Mouse (Mus musculus) lung, embryonic 14.5 days (tissue): ENCODE measurements around the gene Mtus2. TPM values are rescaled to one million over a fixed set of nuclear protein-coding genes. Genes with fewer than 3 reads are reported as not detected.

ENCODE experiments used
- ATAC-seq: fragments of 200-750 bp; cut with Nextera tagmentation; 2 replicates; pipeline ENCODE4 v1.8.0; 2017; ENCODE audit warnings: mild to moderate bottlenecking, moderate TSS enrichment, moderate library complexity; ENCODE audit not compliant: insufficient read depth
- DNase-seq: peaks from one replicate; pipeline ENCODE4 v3.0.0-alpha.2; 2015
- H3K27ac ChIP-seq: fragments of 300-500 bp; sonication (generic); 2 replicates; pipeline ENCODE4 v1.5.1; 2014; ENCODE audit warnings: low read depth, mild to moderate bottlenecking, moderate library complexity
- H3K27me3 ChIP-seq: fragments of 300-500 bp; sonication (generic); 2 replicates; pipeline ENCODE4 v1.6.1; 2014; ENCODE audit warnings: low read length, control low read depth; ENCODE audit not compliant: insufficient read depth
- H3K36me3 ChIP-seq: fragments of 300-500 bp; sonication (generic); 2 replicates; pipeline ENCODE4 v1.6.1; 2014; ENCODE audit warnings: control low read depth; ENCODE audit not compliant: insufficient read depth
- H3K4me1 ChIP-seq: fragments of 300-500 bp; sonication (generic); 2 replicates; pipeline ENCODE4 v1.6.1; 2014; ENCODE audit warnings: antibody characterized with exemption, control low read depth; ENCODE audit not compliant: insufficient read depth
- H3K4me2 ChIP-seq: fragments of 300-500 bp; sonication (generic); 2 replicates; pipeline ENCODE4 v1.6.1; 2014; ENCODE audit warnings: mild to moderate bottlenecking
- H3K4me3 ChIP-seq: fragments of 300-500 bp; sonication (generic); 2 replicates; pipeline ENCODE4 v1.5.1; 2014; ENCODE audit warnings: low read depth, low read length
- H3K9ac ChIP-seq: fragments of 300-500 bp; sonication (generic); 2 replicates; pipeline ENCODE4 v1.6.1; 2014
- H3K9me3 ChIP-seq: fragments of 300-500 bp; sonication (generic); 2 replicates; pipeline ENCODE4 v1.6.1; 2016; ENCODE audit warnings: low read depth, low read length, control low read depth
- CTCF ChIP-seq: IDR thresholded peaks from 2 replicates; pipeline ENCODE4 v1.5.1; 2016; ENCODE audit warnings: antibody characterized with exemption, low read depth
- WGBS: fragments of 180-500 bp; shearing (Covaris S2); extraction: QIAGEN DNeasy Blood & Tissue Kit; methylation state at CpG from one replicate; pipeline ENCODE4 v1.1.7; 2014; 5-methylcytosine and 5-hydroxymethylcytosine counted together
- polyA plus RNA-seq: library from polyadenylated mRNA; unstranded; fragments of >200 nt; fragmentation: Nextera tagmentation; extraction: Ambion mirVana; gene quantifications from 2 replicates; pipeline ENCODE4 v1.2.1, GENCODE M21; 2014

Gene Mtus2
- polyA plus RNA-seq, 1 experiment from 2014 or later, result 5.7 TPM

DNA sequence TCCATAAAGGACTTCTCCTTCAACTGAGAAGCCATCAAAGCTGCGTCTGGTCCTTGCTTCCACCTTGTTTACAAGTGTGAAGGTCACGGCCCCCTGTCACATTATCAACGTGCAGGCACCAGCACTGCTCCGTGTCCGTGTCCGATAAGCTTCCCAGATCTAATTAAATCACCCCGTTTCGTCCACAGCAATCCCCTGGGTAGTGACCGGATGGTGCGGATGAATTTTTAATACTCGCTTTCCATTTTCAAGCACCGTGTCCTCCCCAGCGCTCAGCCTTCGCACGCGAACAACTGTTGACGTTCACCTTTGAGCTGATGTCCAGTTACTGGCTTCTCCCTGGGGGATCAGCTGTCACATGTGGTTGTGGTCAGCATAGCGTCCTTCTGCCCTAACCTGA lies 276.6 kb downstream of the Mtus2 start:
- no peak overlapping the region for H3K4me2 ChIP-seq
- H3K27me3 ChIP-seq, result no peaks in the 10 kb centered on the region
- H3K36me3 ChIP-seq, result no peaks in the 10 kb centered on the region
- 61% methylated on average over 18 of the region's 18 CpGs for WGBS
- ATAC-seq (no peak), DNase-seq (no peak)
- H3K4me3 ChIP-seq, result no peak overlapping the region
- H3K27ac ChIP-seq, result no peak overlapping the region
- no peaks in the 10 kb centered on the region for H3K9me3 ChIP-seq
- TF ChIP-seq CTCF, result no peak
- H3K4me1 ChIP-seq, result no peaks in the 10 kb centered on the region
- H3K9ac ChIP-seq, result no peak overlapping the region

DNA sequence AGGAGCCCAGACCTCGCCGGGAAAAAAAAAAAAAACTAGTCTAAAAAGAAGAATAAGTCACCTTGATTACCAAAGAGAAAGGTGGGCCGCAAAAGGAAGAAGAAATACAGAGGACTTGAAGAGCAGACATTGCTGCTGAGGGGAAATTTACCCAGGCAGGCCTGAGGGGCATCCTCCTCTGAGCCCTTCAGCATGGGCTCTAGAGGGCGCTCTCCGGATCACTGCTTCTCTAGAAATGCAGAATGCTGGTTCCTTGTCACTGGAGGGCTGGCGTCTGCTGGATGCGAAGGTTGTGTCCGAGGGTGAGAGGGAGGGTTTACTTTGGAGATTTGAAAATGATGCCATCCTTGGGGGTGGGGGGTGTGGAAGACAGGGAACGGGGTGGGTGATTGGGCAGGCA lies 279.5 kb downstream of the Mtus2 start:
- TF ChIP-seq CTCF, result peak; percentile 43; the same call in 1 of the 2 replicates
- Histone ChIP-seq H3K4me3 (no peak overlapping the region), H3K4me1 (no peaks in the 10 kb centered on the region), H3K9me3 (no peaks in the 10 kb centered on the region), H3K27me3 (no peaks in the 10 kb centered on the region), H3K9ac (no peak overlapping the region), H3K4me2 (no peak overlapping the region), H3K27ac (no peak overlapping the region), H3K36me3 (no peaks in the 10 kb centered on the region)
- DNase-seq (peak; percentile 25), ATAC-seq (no peak)
- WGBS, result 49% methylated on average over 9 of the region's 9 CpGs

DNA sequence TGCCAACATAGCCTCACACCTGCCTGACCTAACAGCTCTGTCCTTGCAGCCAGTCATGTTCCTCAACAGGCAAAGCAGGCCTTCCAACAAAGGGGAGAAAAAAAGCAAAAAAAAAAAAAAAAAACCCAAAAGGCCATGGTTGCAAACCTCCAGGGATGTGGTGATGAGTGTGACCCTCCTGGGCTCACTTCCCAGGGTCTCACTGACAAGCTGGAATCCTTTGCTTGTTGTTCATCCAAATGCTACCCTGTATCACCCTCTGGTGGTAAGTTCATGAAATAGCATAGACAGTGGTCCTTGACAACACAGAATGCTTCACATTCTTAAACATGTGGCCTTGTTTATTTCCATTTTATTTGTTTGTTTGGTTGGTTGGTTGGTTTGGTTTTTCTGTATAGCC lies 281.9 kb downstream of the Mtus2 start:
- DNase-seq (peak; percentile 75), ATAC-seq (peak; percentile 49; the same call in 1 of the 2 replicates)
- Histone ChIP-seq H3K27me3 (no peaks in the 10 kb centered on the region), H3K4me2 (no peak overlapping the region), H3K27ac (no peak overlapping the region), H3K4me3 (no peak overlapping the region), H3K4me1 (no peaks in the 10 kb centered on the region), H3K36me3 (no peaks in the 10 kb centered on the region), H3K9ac (no peak overlapping the region), H3K9me3 (no peaks in the 10 kb centered on the region)
- TF ChIP-seq CTCF, result peak; percentile 89

DNA sequence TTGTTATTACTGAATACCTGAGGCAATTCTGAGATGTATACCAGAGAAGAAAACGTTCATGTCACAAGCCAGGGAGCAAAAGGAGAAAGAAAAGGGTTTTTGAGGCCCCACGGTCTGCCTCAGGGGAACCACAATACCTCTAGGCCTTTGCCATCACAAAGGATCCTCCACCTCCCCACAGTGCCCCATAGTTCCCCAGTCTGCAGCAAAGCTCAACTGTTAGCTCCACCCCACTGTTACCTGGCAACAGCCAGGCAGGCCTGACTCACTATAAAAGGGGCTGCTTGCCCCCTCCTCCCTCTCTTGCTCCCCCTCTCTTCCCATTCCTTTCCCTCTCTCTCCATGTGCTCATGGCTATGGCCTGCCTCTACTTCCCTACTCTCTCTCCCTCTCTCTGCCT lies 282.6 kb downstream of the Mtus2 start:
- ATAC-seq (no peak), DNase-seq (no peak)
- WGBS, result 44% methylated on average over 2 of the region's 2 CpGs
- no peak for TF ChIP-seq CTCF
- Histone ChIP-seq H3K4me3 (no peak overlapping the region), H3K9ac (no peak overlapping the region), H3K27ac (no peak overlapping the region), H3K4me1 (no peaks in the 10 kb centered on the region), H3K9me3 (no peaks in the 10 kb centered on the region), H3K27me3 (no peaks in the 10 kb centered on the region), H3K4me2 (no peak overlapping the region), H3K36me3 (no peaks in the 10 kb centered on the region)

DNA sequence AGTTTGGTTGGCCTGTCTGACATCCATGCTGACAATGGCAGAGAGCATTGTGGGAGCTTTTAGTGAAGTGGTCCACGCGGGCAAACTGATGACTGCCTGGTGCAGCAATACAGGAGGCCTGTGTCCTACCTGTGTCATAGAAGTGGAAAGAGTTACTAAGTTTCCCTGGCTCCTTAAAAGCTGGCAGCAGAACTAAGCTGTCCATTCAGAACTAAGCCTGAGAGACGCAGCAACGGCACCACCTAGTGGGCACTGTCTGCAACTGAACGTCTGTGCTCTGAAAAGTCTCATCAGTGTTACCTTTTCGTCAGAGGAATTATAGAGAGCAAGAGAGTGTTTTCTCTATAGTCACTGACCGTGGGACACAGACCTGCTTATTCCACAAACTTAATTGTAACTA lies 284.8 kb downstream of the Mtus2 start:
- H3K9me3 ChIP-seq, result no peaks in the 10 kb centered on the region
- no peaks in the 10 kb centered on the region for H3K4me1 ChIP-seq
- no peak overlapping the region for H3K4me2 ChIP-seq
- no peak overlapping the region for H3K4me3 ChIP-seq
- peak; percentile 89 for DNase-seq
- H3K9ac ChIP-seq, result no peak overlapping the region
- 8% methylated on average over 7 of the region's 7 CpGs for WGBS
- no peaks in the 10 kb centered on the region for H3K36me3 ChIP-seq
- ATAC-seq, result 0 out of 2 replicates have a peak, but pooled peaks have one; percentile 35
- H3K27ac ChIP-seq, result no peak overlapping the region
- TF ChIP-seq CTCF, result peak; percentile 95
- no peaks in the 10 kb centered on the region for H3K27me3 ChIP-seq

DNA sequence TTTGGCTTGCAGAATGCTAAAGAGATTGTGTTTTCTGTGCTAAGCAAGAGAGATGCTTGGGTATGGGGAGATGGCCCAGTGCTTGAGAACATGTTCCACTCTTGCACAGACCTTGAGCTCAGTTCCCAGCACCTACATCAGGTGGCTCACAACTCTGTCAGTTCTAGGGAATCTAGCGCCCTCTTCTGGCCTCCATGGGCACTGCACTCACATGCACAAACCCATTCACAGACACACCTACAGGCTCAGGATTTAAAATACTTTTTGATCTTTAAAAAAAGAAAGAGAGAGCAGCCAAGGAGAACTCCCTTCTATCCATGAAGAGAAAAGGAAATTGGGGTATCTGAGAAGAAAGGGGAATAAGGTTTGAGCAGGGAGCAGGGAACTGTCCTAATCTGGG lies 287.4 kb downstream of the Mtus2 start:
- Histone ChIP-seq H3K9ac (no peak overlapping the region), H3K4me1 (no peaks in the 10 kb centered on the region), H3K27me3 (no peaks in the 10 kb centered on the region), H3K9me3 (no peaks in the 10 kb centered on the region), H3K27ac (no peak overlapping the region), H3K36me3 (no peaks in the 10 kb centered on the region), H3K4me2 (no peak overlapping the region), H3K4me3 (no peak overlapping the region)
- WGBS, result 38% methylated on average over 1 of the region's 1 CpGs
- DNase-seq (no peak), ATAC-seq (no peak)
- no peak; the same call in 1 of the 2 replicates for TF ChIP-seq CTCF

DNA sequence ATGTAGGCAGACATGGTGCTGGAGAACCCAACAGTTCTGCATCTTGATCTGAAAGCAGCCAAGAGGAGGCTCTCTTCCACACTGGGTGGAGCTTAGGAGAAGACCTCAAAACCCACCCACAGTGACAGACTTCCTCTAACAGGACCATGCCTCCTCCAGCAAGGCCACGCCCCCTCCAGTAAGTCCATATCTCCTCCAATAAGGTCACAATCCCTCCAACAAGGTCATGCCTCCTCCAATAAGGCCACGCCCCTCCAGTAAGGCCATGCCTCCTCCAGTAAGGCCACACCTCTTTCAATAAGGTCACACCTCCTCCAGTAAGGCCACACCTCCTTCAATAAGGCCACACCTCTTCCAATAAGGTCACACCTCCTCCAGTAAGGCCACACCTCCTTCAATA lies 288.3 kb downstream of the Mtus2 start:
- WGBS, result 78% methylated on average over 2 of the region's 2 CpGs
- Histone ChIP-seq H3K27ac (no peak overlapping the region), H3K9me3 (no peaks in the 10 kb centered on the region), H3K4me1 (no peaks in the 10 kb centered on the region), H3K4me3 (no peak overlapping the region), H3K4me2 (no peak overlapping the region), H3K36me3 (no peaks in the 10 kb centered on the region), H3K27me3 (no peaks in the 10 kb centered on the region), H3K9ac (no peak overlapping the region)
- TF ChIP-seq CTCF, result no peak
- ATAC-seq, result no peak
- DNase-seq, result no peak

DNA sequence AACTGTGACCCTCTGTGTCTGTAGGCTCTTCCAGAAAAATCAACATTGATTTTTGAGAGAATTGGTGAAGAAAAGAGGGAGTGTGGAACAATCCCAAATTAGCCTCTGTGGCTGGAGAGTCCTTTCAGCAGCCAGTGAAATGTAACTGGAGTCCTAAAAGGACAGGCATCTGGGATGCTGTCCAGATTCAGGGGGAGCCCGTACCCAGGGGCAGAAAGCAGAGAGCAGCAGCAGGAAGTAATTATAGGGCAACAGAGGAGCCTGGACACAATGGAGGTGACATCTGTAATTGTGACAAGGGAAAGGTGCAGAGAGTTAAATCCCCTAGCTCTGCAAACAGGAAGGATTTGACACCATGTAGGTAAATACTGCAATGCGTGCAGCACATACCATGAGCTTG lies 291.1 kb downstream of the Mtus2 start:
- no peaks in the 10 kb centered on the region for H3K9me3 ChIP-seq
- no peak for TF ChIP-seq CTCF

More for the DNA sequence above, 291.1 kb downstream of the Mtus2 start:
- no peak overlapping the region for H3K27ac ChIP-seq
- WGBS, result 28% methylated on average over 2 of the region's 2 CpGs
- H3K4me3 ChIP-seq, result no peak overlapping the region
- DNase-seq, result no peak
- H3K36me3 ChIP-seq, result no peaks in the 10 kb centered on the region
- H3K4me1 ChIP-seq, result no peaks in the 10 kb centered on the region
- no peak overlapping the region for H3K9ac ChIP-seq
- no peaks in the 10 kb centered on the region for H3K27me3 ChIP-seq
- H3K4me2 ChIP-seq, result no peak overlapping the region
- no peak for ATAC-seq
